Mouse (Mus musculus): ENCODE data around the gene Sult2b1.

DNA sequence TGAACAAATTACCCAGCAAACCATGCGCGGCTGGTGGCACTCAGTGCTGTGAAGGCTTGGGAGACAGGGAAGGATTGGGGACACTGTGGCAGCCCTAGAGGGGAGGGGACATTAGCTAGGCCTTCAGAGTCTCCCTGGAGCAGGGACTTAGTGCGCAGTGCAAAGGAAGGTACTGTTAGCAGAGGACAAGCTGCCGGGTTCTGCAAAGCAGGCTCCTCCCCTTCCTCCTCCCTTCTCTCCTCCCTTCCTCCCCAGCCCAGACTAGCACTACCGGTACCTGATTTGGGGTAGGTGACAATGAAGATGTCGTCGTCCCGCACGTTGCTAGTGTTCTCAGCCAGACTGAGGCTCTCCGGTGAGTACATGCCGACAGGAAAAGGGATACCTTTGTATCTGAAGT, 42.7 kb downstream of the Sult2b1 start:
- TF ChIP-seq TAL1 (IDR thresholded peaks at IDR 0.05; ENCODE audit: low read length): no peak
- TF ChIP-seq GATA1 (IDR thresholded peaks at IDR 0.05; ENCODE audit: low read length): no peak
